Mouse (Mus musculus) lung, adult 2 months (tissue): ENCODE results near the gene Ppp1r9a.

Experiments used
- CTCF ChIP-seq: fragments of 200-500 bp; IDR thresholded peaks from 2 replicates; pipeline ENCODE4 v1.5.1; 2011; ENCODE audit warnings: mild to moderate bottlenecking, low read length, control low read depth; ENCODE audit not compliant: insufficient read depth
- POLR2A ChIP-seq: fragments of 200-500 bp; IDR thresholded peaks from 2 replicates; pipeline ENCODE4 v1.6.1; 2011; ENCODE audit warnings: low read depth, mild to moderate bottlenecking, control low read depth, low read length, borderline replicate concordance; ENCODE audit errors: extremely low read depth

GRCm38 (mm10) chr6:5006283-5006946 is 103.7 kb downstream of the Ppp1r9a start:
- TF ChIP-seq CTCF (no peak), POLR2A (no peak)
